Mouse (Mus musculus): ENCODE measurements around the gene Cacnb4. TPM values are rescaled to one million over a fixed set of nuclear protein-coding genes. Genes with fewer than 3 reads are reported as not detected.

Cacnb4 gene
- polyA plus RNA-seq, 1 experiment, result 0.01 TPM

GRCm38 (mm10) chr2:52390415-52390975, 286.1 kb downstream of the Cacnb4 start:
- no peak for DNase-seq (ENCODE audit: low read depth, low spot score)
- WGBS, result 79% methylated on average over 2 of the region's 2 CpGs

- 54% methylated on average over 3 of the region's 3 CpGs for WGBS
- no peak for DNase-seq (ENCODE audit: low read depth, low spot score)
These were observed 286.7 kb downstream of the Cacnb4 start for GRCm38 (mm10) chr2:52389975-52390374.

- no peak for DNase-seq (ENCODE audit: low read depth, low spot score)
- WGBS, result 41% methylated on average over 6 of the region's 6 CpGs
These were observed 290.2 kb downstream of the Cacnb4 start for GRCm38 (mm10) chr2:52386451-52386850.

GRCm38 (mm10) chr2:52386037-52386436, 290.6 kb downstream of the Cacnb4 start:
- WGBS, result 26% methylated on average over 7 of the region's 7 CpGs
- DNase-seq (ENCODE audit: low read depth, low spot score), result no peak

GRCm38 (mm10) chr2:52378848-52379261, 297.8 kb downstream of the Cacnb4 start:
- WGBS, result 61% methylated on average over 10 of the region's 10 CpGs
- no peak for DNase-seq (ENCODE audit: low read depth, low spot score)

- 50% methylated on average over 7 of the region's 7 CpGs for WGBS
- DNase-seq (ENCODE audit: low read depth, low spot score), result no peak
These were observed 298.2 kb downstream of the Cacnb4 start, which contains the start of gene Neb for GRCm38 (mm10) chr2:52378448-52378804. Gene Neb, minus strand, starts transcription at chr2:52378474.

Other genes starting within 250 kb of the Cacnb4 start
- 7.5 and 11.0 TPM in 2 replicates for gene Stam2, start 65.5 kb upstream of the Cacnb4 start, polyA plus RNA-seq (2012; rRNA removed)
- gene Fmnl2, start 181.0 kb upstream of the Cacnb4 start, polyA plus RNA-seq (2012; rRNA removed), result 0.77 and 1.1 TPM in 2 replicates

Data from large intestine, adult 2 months (tissue).